Mouse (Mus musculus) right cerebral cortex, postnatal 36 days (tissue): ENCODE measurements around the gene Krtap31-2.
A peak's percentile ranks its signal among the peaks of the same experiment; 100 is the strongest.

Experiments used
- DNase-seq, 2 experiments: peaks; one replicate each; pipeline ENCODE4 v3.0.0; 2022; ENCODE audit warnings: low spot score in 2 of 2, mixed read lengths in 1 of 2

The Krtap31-2 gene

GRCm38 (mm10) chr11:99935991-99936390, at the start of gene Krtap31-2:
TSS of gene Krtap31-2 (plus strand) at chr11:99936291.
- DNase-seq = no peak

- no peak for DNase-seq
These were observed 28.5 kb upstream of the Krtap31-2 start, which contains the start of gene Krtap31-1 for GRCm38 (mm10) chr11:99907620-99908019. TSS of gene Krtap31-1 (plus strand) at chr11:99907920.

GRCm38 (mm10) chr11:99914451-99914850, 21.6 kb upstream of the Krtap31-2 start, which contains the start of gene Gm11565:
TSS of gene Gm11565 (plus strand) at chr11:99914751.
- DNase-seq = no peak

GRCm38 (mm10) chr11:99937751-99938264, 1.7 kb downstream of the Krtap31-2 start:
- DNase-seq = no peak

- DNase-seq = no peak
These were observed 12.1 kb downstream of the Krtap31-2 start, which contains the start of gene Krtap9-5 for GRCm38 (mm10) chr11:99948175-99948574. TSS of gene Krtap9-5 (plus strand) at chr11:99948475.

- no peak for DNase-seq
These were observed 28.1 kb downstream of the Krtap31-2 start for GRCm38 (mm10) chr11:99964213-99964612.

GRCm38 (mm10) chr11:99965961-99966360, 29.9 kb downstream of the Krtap31-2 start:
- DNase-seq = no peak

GRCm38 (mm10) chr11:99978953-99979352, 42.9 kb downstream of the Krtap31-2 start, which contains the start of gene Krtap29-1:
TSS of gene Krtap29-1 (minus strand) at chr11:99979053.
- DNase-seq = no peak

GRCm38 (mm10) chr11:99982731-99983130, 46.6 kb downstream of the Krtap31-2 start:
- no peak for DNase-seq

- no peak for DNase-seq
These were observed 47.4 kb downstream of the Krtap31-2 start for GRCm38 (mm10) chr11:99983442-99983841.

- peak; percentile 55 to 58 for DNase-seq
These were observed 49.4 kb downstream of the Krtap31-2 start for GRCm38 (mm10) chr11:99985291-99986092.

GRCm38 (mm10) chr11:99986180-99986647, 50.1 kb downstream of the Krtap31-2 start, which contains the start of gene Krtap16-1:
TSS of gene Krtap16-1 (minus strand) at chr11:99986597.
- DNase-seq = no peak
